Mouse (Mus musculus) limb, embryonic 11.5 days (tissue): ENCODE results near the gene Slc7a8. TPM values are rescaled to one million over a fixed set of nuclear protein-coding genes. Genes with fewer than 3 reads are reported as not detected.
"Not testable (repeated sequence)": the region's sequence is repeated elsewhere in the genome, so short reads cannot be mapped to it uniquely, and the experiment has no call there.

Experiments used
- ATAC-seq: fragments of 200-750 bp; cut with Nextera tagmentation; 2 replicates; pipeline ENCODE4 v1.8.0; 2017; ENCODE audit warnings: low read depth; ENCODE audit not compliant: insufficient number of reproducible peaks, low FRiP score, low TSS enrichment
- DNase-seq: peaks from one replicate; pipeline ENCODE4 v3.0.0-alpha.2; 2015; ENCODE audit warnings: low spot score
- H3K27ac ChIP-seq: fragments of 300-500 bp; sonication (generic); replicated peaks from 2 replicates; pipeline ENCODE4 v1.5.1; 2014; ENCODE audit warnings: low read depth, mild to moderate bottlenecking, low read length
- H3K27me3 ChIP-seq: fragments of 300-500 bp; sonication (generic); 2 replicates; pipeline ENCODE4 v1.6.1; 2014; ENCODE audit warnings: mild to moderate bottlenecking, low read length, mixed read lengths; ENCODE audit not compliant: control insufficient read depth, insufficient read depth
- H3K36me3 ChIP-seq: fragments of 300-500 bp; sonication (generic); 2 replicates; pipeline ENCODE4 v1.6.1; 2014; ENCODE audit warnings: mild to moderate bottlenecking, low read length, moderate library complexity, mixed read lengths; ENCODE audit not compliant: control insufficient read depth, insufficient read depth
- H3K4me1 ChIP-seq: fragments of 300-500 bp; sonication (generic); 2 replicates; pipeline ENCODE4 v1.6.1; 2014; ENCODE audit warnings: low read length, mixed read lengths; ENCODE audit not compliant: control insufficient read depth, insufficient read depth
- H3K4me2 ChIP-seq: fragments of 300-500 bp; sonication (generic); 2 replicates; pipeline ENCODE4 v1.6.1; 2014; ENCODE audit warnings: low read depth, mild to moderate bottlenecking, moderate library complexity; ENCODE audit not compliant: severe bottlenecking
- H3K4me3 ChIP-seq: fragments of 300-500 bp; sonication (generic); 2 replicates; pipeline ENCODE4 v1.5.1; 2014; ENCODE audit warnings: low read depth, low read length
- H3K9ac ChIP-seq: fragments of 300-500 bp; sonication (generic); 2 replicates; pipeline ENCODE4 v1.6.1; 2014; ENCODE audit warnings: mild to moderate bottlenecking, low read length
- H3K9me3 ChIP-seq: fragments of 300-500 bp; sonication (generic); 2 replicates; pipeline ENCODE4 v1.6.1; 2016; ENCODE audit warnings: low read length; ENCODE audit not compliant: control insufficient read depth
- WGBS: fragments of 180-500 bp; shearing (Covaris S2); extraction: QIAGEN DNeasy Blood & Tissue Kit; methylation state at CpG from one replicate; pipeline ENCODE4 v1.1.7; 2014; 5-methylcytosine and 5-hydroxymethylcytosine counted together
- polyA plus RNA-seq: library from polyadenylated mRNA; unstranded; fragments of >200 nt; fragmentation: Nextera tagmentation; extraction: Ambion mirVana; gene quantifications from 2 replicates; pipeline ENCODE4 v1.2.1, GENCODE M21; 2014

Gene Slc7a8
- polyA plus RNA-seq, 1 experiment from 2014 or later: 1.1 TPM

- no peaks in the 10 kb centered on the region for H3K4me1 ChIP-seq
- DNase-seq: no peak
- H3K36me3 ChIP-seq: no peaks in the 10 kb centered on the region
- no peak overlapping the region for H3K27ac ChIP-seq
- H3K27me3 ChIP-seq: peaks cover 6% of the 10 kb centered on the region
- H3K9ac ChIP-seq: no peak overlapping the region
- no peak for ATAC-seq
- 90% methylated on average over 7 of the region's 7 CpGs for WGBS
- no peak overlapping the region for H3K4me3 ChIP-seq
- H3K9me3 ChIP-seq: no peaks in the 10 kb centered on the region
- no peak overlapping the region for H3K4me2 ChIP-seq
These were observed 6.2 kb downstream of the Slc7a8 start for GRCm38 (mm10) chr14:54775534-54776041.

DNA sequence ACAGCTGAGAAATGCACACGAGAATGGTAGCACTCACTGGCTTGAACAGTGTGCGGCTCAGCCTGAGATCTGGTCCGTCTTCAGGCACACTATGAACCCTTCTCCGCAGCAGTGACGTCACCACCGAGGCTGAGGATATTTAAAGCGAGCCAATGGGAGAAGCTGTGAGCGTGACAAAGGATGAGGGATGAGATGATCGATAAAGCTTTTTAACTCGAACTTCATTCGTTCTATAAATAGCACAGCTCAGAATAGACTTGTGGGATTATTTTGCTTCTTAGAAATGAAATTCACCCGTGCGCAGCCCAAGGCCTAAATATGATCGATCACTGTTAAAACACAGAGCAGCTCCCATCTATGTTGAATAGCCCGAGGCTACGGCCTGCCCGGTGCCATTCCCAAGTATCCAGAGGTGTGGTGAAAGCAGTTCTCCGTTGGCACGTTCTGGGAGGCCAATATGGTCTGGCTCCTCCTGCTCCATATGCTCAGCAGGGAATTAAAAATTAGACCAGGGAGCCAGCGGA lies 9.4 kb downstream of the Slc7a8 start:
- no peaks in the 10 kb centered on the region for H3K4me1 ChIP-seq
- no peak overlapping the region for H3K27ac ChIP-seq
- no peak overlapping the region for H3K9ac ChIP-seq
- no peak for ATAC-seq
- no peak for DNase-seq
- no peak overlapping the region for H3K4me3 ChIP-seq
- WGBS: 79% methylated on average over 20 of the region's 20 CpGs
- no peaks in the 10 kb centered on the region for H3K27me3 ChIP-seq
- H3K9me3 ChIP-seq: no peaks in the 10 kb centered on the region
- H3K36me3 ChIP-seq: no peaks in the 10 kb centered on the region
- H3K4me2 ChIP-seq: no peak overlapping the region

GRCm38 (mm10) chr14:54770373-54770772 lies 11.4 kb downstream of the Slc7a8 start:
- whole genome bisulfite sequencing: 96% methylated on average over 5 of the region's 5 CpGs
- ATAC-seq (no peak), DNase-seq (no peak)
- H3K27me3 ChIP-seq: no peaks in the 10 kb centered on the region
- H3K36me3 ChIP-seq: no peaks in the 10 kb centered on the region
- no peak overlapping the region for H3K4me3 ChIP-seq
- no peak overlapping the region for H3K9ac ChIP-seq
- H3K4me2 ChIP-seq: no peak overlapping the region
- H3K9me3 ChIP-seq: no peaks in the 10 kb centered on the region
- no peaks in the 10 kb centered on the region for H3K4me1 ChIP-seq
- H3K27ac ChIP-seq: no peak overlapping the region

- ATAC-seq: no peak
- no peaks in the 10 kb centered on the region for H3K9me3 ChIP-seq
- no peaks in the 10 kb centered on the region for H3K4me1 ChIP-seq
- 94% methylated on average over 5 of the region's 5 CpGs for WGBS
- no peaks in the 10 kb centered on the region for H3K36me3 ChIP-seq
- H3K4me2 ChIP-seq: no peak overlapping the region
- no peak overlapping the region for H3K9ac ChIP-seq
- H3K27me3 ChIP-seq: no peaks in the 10 kb centered on the region
- H3K27ac ChIP-seq: no peak overlapping the region
- no peak for DNase-seq
- H3K4me3 ChIP-seq: no peak overlapping the region
These were observed 12.7 kb downstream of the Slc7a8 start for GRCm38 (mm10) chr14:54769068-54769425.

GRCm38 (mm10) chr14:54768314-54769067 lies 13.3 kb downstream of the Slc7a8 start:
- H3K27me3 ChIP-seq: no peaks in the 10 kb centered on the region
- H3K9ac ChIP-seq: no peak overlapping the region
- ATAC-seq (no peak), DNase-seq (no peak)
- no peak overlapping the region for H3K27ac ChIP-seq
- H3K4me3 ChIP-seq: no peak overlapping the region
- no peaks in the 10 kb centered on the region for H3K4me1 ChIP-seq
- H3K36me3 ChIP-seq: no peaks in the 10 kb centered on the region
- 85% methylated on average over 10 of the region's 10 CpGs for WGBS
- no peaks in the 10 kb centered on the region for H3K9me3 ChIP-seq
- H3K4me2 ChIP-seq: no peak overlapping the region

- H3K4me1 ChIP-seq, H3K27ac ChIP-seq, H3K9ac ChIP-seq, ATAC-seq, DNase-seq, H3K4me2 ChIP-seq, H3K27me3 ChIP-seq, H3K36me3 ChIP-seq, H3K4me3 ChIP-seq, H3K9me3 ChIP-seq: not testable (repeated sequence)
- WGBS: 93% methylated on average over 6 of the region's 7 CpGs
These were observed 14.8 kb downstream of the Slc7a8 start for GRCm38 (mm10) chr14:54766937-54767336.

DNA sequence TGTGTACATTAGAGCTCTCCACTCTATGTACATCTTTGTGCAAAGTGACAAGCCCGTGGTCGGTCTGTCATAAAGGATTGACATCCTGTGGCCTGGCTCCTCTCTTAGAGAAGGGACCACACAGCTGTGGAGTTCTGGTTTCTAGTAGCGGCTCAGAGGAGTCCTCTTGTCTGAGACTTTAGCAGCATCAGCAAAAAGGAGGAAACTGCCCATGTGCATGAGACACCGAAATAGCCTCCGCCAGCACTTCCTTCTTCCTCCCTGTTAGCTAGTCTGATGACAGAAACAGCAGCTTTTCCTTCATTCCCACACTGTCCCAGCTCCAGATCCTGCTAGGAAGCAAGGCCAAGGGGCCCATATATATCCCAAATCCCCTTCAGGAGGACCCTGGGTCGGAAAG lies 25.4 kb downstream of the Slc7a8 start:
- ATAC-seq: no peak

GRCm38 (mm10) chr14:54754602-54755018 lies 27.1 kb downstream of the Slc7a8 start:
- Histone ChIP-seq H3K4me2 (no peak overlapping the region), H3K9ac (no peak overlapping the region), H3K27me3 (no peaks in the 10 kb centered on the region), H3K4me3 (no peak overlapping the region), H3K36me3 (no peaks in the 10 kb centered on the region), H3K4me1 (no peaks in the 10 kb centered on the region), H3K27ac (no peak overlapping the region), H3K9me3 (no peaks in the 10 kb centered on the region)
- DNase-seq: no peak
- no peak for ATAC-seq
- 53% methylated on average over 6 of the region's 6 CpGs for WGBS

More for the DNA sequence above, 25.4 kb downstream of the Slc7a8 start:
- Histone ChIP-seq H3K27me3 (no peaks in the 10 kb centered on the region), H3K4me1 (no peaks in the 10 kb centered on the region), H3K4me2 (no peak overlapping the region), H3K36me3 (no peaks in the 10 kb centered on the region), H3K4me3 (no peak overlapping the region), H3K27ac (no peak overlapping the region), H3K9me3 (no peaks in the 10 kb centered on the region), H3K9ac (no peak overlapping the region)
- DNase-seq: no peak
- WGBS: 81% methylated on average over 6 of the region's 6 CpGs
